Mouse (Mus musculus): Measurements from ENCODE around the gene Tbx18.

Tbx18 gene

GRCm38 (mm10) chr9:87730961-87731535, at the start of gene Tbx18:
Gene Tbx18 (minus strand): TSS chr9:87731260.
- DNase-seq = peak; percentile 9 to 26

- DNase-seq = no peak
Observed at GRCm38 (mm10) chr9:87773951-87774350, 42.9 kb upstream of the Tbx18 start.

- no peak for DNase-seq
Observed at GRCm38 (mm10) chr9:87755621-87756020, 24.6 kb upstream of the Tbx18 start.

- no peak for DNase-seq
Observed at GRCm38 (mm10) chr9:87741599-87741998, 10.5 kb upstream of the Tbx18 start.

- peak; percentile 17 to 39 for DNase-seq
Observed at GRCm38 (mm10) chr9:87740667-87741066, 9.6 kb upstream of the Tbx18 start.

GRCm38 (mm10) chr9:87740241-87740645, 9.2 kb upstream of the Tbx18 start:
- DNase-seq = no peak

GRCm38 (mm10) chr9:87739543-87740161, 8.6 kb upstream of the Tbx18 start:
- no peak for DNase-seq

- no peak for DNase-seq
Observed at GRCm38 (mm10) chr9:87738766-87739542, 7.9 kb upstream of the Tbx18 start.

GRCm38 (mm10) chr9:87738123-87738522, 7.1 kb upstream of the Tbx18 start:
- DNase-seq = no peak

- DNase-seq = no peak
Observed at GRCm38 (mm10) chr9:87737271-87737670, 6.2 kb upstream of the Tbx18 start.

GRCm38 (mm10) chr9:87735046-87735445, 4.0 kb upstream of the Tbx18 start:
- DNase-seq = no peak

GRCm38 (mm10) chr9:87734631-87735030, 3.6 kb upstream of the Tbx18 start:
- DNase-seq = no peak

GRCm38 (mm10) chr9:87733732-87734131, 2.7 kb upstream of the Tbx18 start:
- no peak for DNase-seq

- no peak for DNase-seq
Observed at GRCm38 (mm10) chr9:87733236-87733630, 2.2 kb upstream of the Tbx18 start.

GRCm38 (mm10) chr9:87732416-87733235, 1.6 kb upstream of the Tbx18 start:
- DNase-seq = no peak

GRCm38 (mm10) chr9:87730271-87730960, 644 bp downstream of the Tbx18 start:
- DNase-seq = peak in 1 of 2 experiments; percentile 20

- DNase-seq = no peak
Observed at GRCm38 (mm10) chr9:87729316-87730270, 1.5 kb downstream of the Tbx18 start.

- no peak for DNase-seq
Observed at GRCm38 (mm10) chr9:87728107-87728506, 3.0 kb downstream of the Tbx18 start.

- DNase-seq = no peak
Observed at GRCm38 (mm10) chr9:87727155-87727953, 3.7 kb downstream of the Tbx18 start.

- no peak for DNase-seq
Observed at GRCm38 (mm10) chr9:87721793-87722192, 9.3 kb downstream of the Tbx18 start.

Data from cerebellum, adult 18-20 months (tissue).